Mouse (Mus musculus) forebrain, embryonic 11.5 days (tissue): Measurements from ENCODE around the gene Parp3. TPM values are rescaled to one million over a fixed set of nuclear protein-coding genes. Genes with fewer than 3 reads are reported as not detected.

Experiments
- ATAC-seq: fragments of 200-750 bp; cut with Nextera tagmentation; replicated peaks from 2 replicates; pipeline ENCODE4 v1.8.0; 2017; ENCODE audit warnings: moderate TSS enrichment; ENCODE audit not compliant: low FRiP score
- DNase-seq: peaks from one replicate; pipeline ENCODE4 v3.0.0-alpha.2; 2017; ENCODE audit warnings: low spot score
- H3K27ac ChIP-seq: fragments of 300-500 bp; sonication (generic); 2 replicates; pipeline ENCODE4 v1.5.1; 2014; ENCODE audit warnings: low read depth, low read length
- H3K27me3 ChIP-seq: fragments of 300-500 bp; sonication (generic); 2 replicates; pipeline ENCODE4 v1.6.1; 2014; ENCODE audit warnings: mild to moderate bottlenecking, low read length, mixed read lengths; ENCODE audit not compliant: control insufficient read depth, insufficient read depth
- H3K36me3 ChIP-seq: fragments of 300-500 bp; sonication (generic); 2 replicates; pipeline ENCODE4 v1.6.1; 2014; ENCODE audit warnings: mild to moderate bottlenecking, low read length, moderate library complexity, mixed read lengths; ENCODE audit not compliant: control insufficient read depth, insufficient read depth
- H3K4me1 ChIP-seq: fragments of 300-500 bp; sonication (generic); replicated peaks from 2 replicates; pipeline ENCODE4 v1.6.1; 2014; ENCODE audit warnings: low read length, mixed read lengths; ENCODE audit not compliant: control insufficient read depth, insufficient read depth
- H3K4me2 ChIP-seq: fragments of 300-500 bp; sonication (generic); 2 replicates; pipeline ENCODE4 v1.6.1; 2014; ENCODE audit warnings: low read depth, mild to moderate bottlenecking, low read length, moderate library complexity, mixed read lengths; ENCODE audit not compliant: severe bottlenecking
- H3K4me3 ChIP-seq: fragments of 300-500 bp; sonication (generic); 2 replicates; pipeline ENCODE4 v1.5.1; 2014; ENCODE audit warnings: low read depth, low read length
- H3K9ac ChIP-seq: fragments of 300-500 bp; sonication (generic); 2 replicates; pipeline ENCODE4 v1.6.1; 2014; ENCODE audit warnings: low read length
- H3K9me3 ChIP-seq: fragments of 300-500 bp; sonication (generic); 2 replicates; pipeline ENCODE4 v1.6.1; 2016; ENCODE audit warnings: low read length, mixed read lengths; ENCODE audit not compliant: control insufficient read depth
- WGBS: fragments of 180-500 bp; shearing (Covaris S2); extraction: QIAGEN DNeasy Blood & Tissue Kit; methylation state at CpG from one replicate; pipeline ENCODE4 v1.1.7; 2014; 5-methylcytosine and 5-hydroxymethylcytosine counted together
- polyA plus RNA-seq: library from polyadenylated mRNA; unstranded; fragments of >200 nt; fragmentation: Nextera tagmentation; extraction: Ambion mirVana; gene quantifications from 2 replicates; pipeline ENCODE4 v1.2.1, GENCODE M21; 2014

Gene Parp3
- polyA plus RNA-seq = 1.2 TPM in 2 replicates

GRCm38 (mm10) chr9:106476924-106477484, at the start of gene Parp3:
TSS of gene Parp3 (minus strand) at chr9:106476949.
- DNase-seq = peak; percentile 99
- Histone ChIP-seq H3K27ac (no peak within 1 kb of the TSS), H3K9ac (peak within 1 kb of the TSS; percentile 64), H3K4me1 (peaks cover 12% of the 10 kb centered on the region), H3K9me3 (no peaks in the 10 kb centered on the region), H3K27me3 (no peaks in the 10 kb centered on the region), H3K4me3 (peak within 1 kb of the TSS; percentile 70), H3K4me2 (peak within 1 kb of the TSS; percentile 76), H3K36me3 (no peaks in the 10 kb centered on the region; the same call in 1 of the 2 replicates)
- ATAC-seq = peak; percentile 98
- WGBS = 0% methylated on average over 41 of the region's 41 CpGs

GRCm38 (mm10) chr9:106519909-106520308, 43.2 kb upstream of the Parp3 start:
- WGBS = 83% methylated on average over 8 of the region's 8 CpGs
- no peak overlapping the region for H3K4me2 ChIP-seq
- ATAC-seq (no peak), DNase-seq (no peak)
- no peaks in the 10 kb centered on the region for H3K27me3 ChIP-seq
- H3K27ac ChIP-seq = no peak overlapping the region
- H3K9me3 ChIP-seq = no peaks in the 10 kb centered on the region
- H3K36me3 ChIP-seq = no peaks in the 10 kb centered on the region
- H3K4me1 ChIP-seq = no peaks in the 10 kb centered on the region
- no peak overlapping the region for H3K9ac ChIP-seq
- H3K4me3 ChIP-seq = no peak overlapping the region

GRCm38 (mm10) chr9:106519433-106519832, 42.7 kb upstream of the Parp3 start:
- Histone ChIP-seq H3K36me3 (no peaks in the 10 kb centered on the region), H3K4me2 (no peak overlapping the region), H3K4me3 (no peak overlapping the region), H3K27me3 (no peaks in the 10 kb centered on the region), H3K9me3 (no peaks in the 10 kb centered on the region), H3K9ac (no peak overlapping the region), H3K27ac (no peak overlapping the region), H3K4me1 (no peaks in the 10 kb centered on the region)
- no peak for ATAC-seq
- 80% methylated on average over 2 of the region's 2 CpGs for WGBS
- no peak for DNase-seq

- DNase-seq = no peak
- H3K4me3 ChIP-seq = no peak within 1 kb of the TSS
- H3K9me3 ChIP-seq = no peaks in the 10 kb centered on the region
- ATAC-seq = no peak
- H3K4me1 ChIP-seq = no peaks in the 10 kb centered on the region
- no peaks in the 10 kb centered on the region for H3K36me3 ChIP-seq
- H3K9ac ChIP-seq = no peak within 1 kb of the TSS
- no peak within 1 kb of the TSS for H3K27ac ChIP-seq
- H3K4me2 ChIP-seq = no peak within 1 kb of the TSS
- H3K27me3 ChIP-seq = no peaks in the 10 kb centered on the region
- 85% methylated on average over 4 of the region's 4 CpGs for WGBS
These were observed 37.5 kb upstream of the Parp3 start, which contains the start of gene Iqcf5 for GRCm38 (mm10) chr9:106514273-106514672. TSS of gene Iqcf5 (plus strand) at chr9:106514573.

- Histone ChIP-seq H3K4me2 (no peak overlapping the region), H3K4me1 (no peaks in the 10 kb centered on the region), H3K36me3 (no peaks in the 10 kb centered on the region), H3K4me3 (no peak overlapping the region), H3K9ac (no peak overlapping the region), H3K9me3 (no peaks in the 10 kb centered on the region), H3K27me3 (no peaks in the 10 kb centered on the region), H3K27ac (no peak overlapping the region)
- no peak for DNase-seq
- WGBS = 80% methylated on average over 6 of the region's 6 CpGs
- ATAC-seq = no peak
These were observed 36.8 kb upstream of the Parp3 start for GRCm38 (mm10) chr9:106513566-106513965.

GRCm38 (mm10) chr9:106512729-106513450, 36.1 kb upstream of the Parp3 start:
- WGBS = 69% methylated on average over 13 of the region's 13 CpGs
- Histone ChIP-seq H3K4me2 (no peak overlapping the region), H3K4me3 (no peak overlapping the region), H3K36me3 (no peaks in the 10 kb centered on the region), H3K9me3 (no peaks in the 10 kb centered on the region), H3K27me3 (no peaks in the 10 kb centered on the region), H3K4me1 (no peaks in the 10 kb centered on the region), H3K9ac (no peak overlapping the region), H3K27ac (no peak overlapping the region)
- DNase-seq (no peak), ATAC-seq (no peak)

- WGBS = 90% methylated on average over 10 of the region's 10 CpGs
- H3K27ac ChIP-seq = no peak overlapping the region
These were observed 32.6 kb upstream of the Parp3 start for GRCm38 (mm10) chr9:106509356-106509755.

GRCm38 (mm10) chr9:106504246-106504645, 27.5 kb upstream of the Parp3 start:
- Histone ChIP-seq H3K27ac (no peak overlapping the region), H3K27me3 (no peaks in the 10 kb centered on the region), H3K4me2 (no peak overlapping the region), H3K9ac (no peak overlapping the region), H3K9me3 (no peaks in the 10 kb centered on the region), H3K36me3 (no peaks in the 10 kb centered on the region), H3K4me3 (no peak overlapping the region), H3K4me1 (no peaks in the 10 kb centered on the region)
- no peak for ATAC-seq
- WGBS = 72% methylated on average over 6 of the region's 6 CpGs
- no peak for DNase-seq

More at GRCm38 (mm10) chr9:106509356-106509755, 32.6 kb upstream of the Parp3 start:
- no peaks in the 10 kb centered on the region for H3K36me3 ChIP-seq
- no peaks in the 10 kb centered on the region for H3K4me1 ChIP-seq
- no peak overlapping the region for H3K4me2 ChIP-seq
- H3K27me3 ChIP-seq = no peaks in the 10 kb centered on the region
- H3K9ac ChIP-seq = no peak overlapping the region
- H3K9me3 ChIP-seq = no peaks in the 10 kb centered on the region
- DNase-seq = no peak
- H3K4me3 ChIP-seq = no peak overlapping the region
- ATAC-seq = no peak

GRCm38 (mm10) chr9:106501846-106502245, 25.1 kb upstream of the Parp3 start:
- DNase-seq = no peak
- Histone ChIP-seq H3K27me3 (no peaks in the 10 kb centered on the region), H3K36me3 (no peaks in the 10 kb centered on the region), H3K4me2 (no peak overlapping the region), H3K4me1 (no peaks in the 10 kb centered on the region), H3K4me3 (no peak overlapping the region), H3K9ac (no peak overlapping the region), H3K27ac (no peak overlapping the region), H3K9me3 (no peaks in the 10 kb centered on the region)
- no peak for ATAC-seq
- WGBS = 90% methylated on average over 22 of the region's 22 CpGs
